Mouse (Mus musculus): ENCODE results near the gene Tasp1.

DNA sequence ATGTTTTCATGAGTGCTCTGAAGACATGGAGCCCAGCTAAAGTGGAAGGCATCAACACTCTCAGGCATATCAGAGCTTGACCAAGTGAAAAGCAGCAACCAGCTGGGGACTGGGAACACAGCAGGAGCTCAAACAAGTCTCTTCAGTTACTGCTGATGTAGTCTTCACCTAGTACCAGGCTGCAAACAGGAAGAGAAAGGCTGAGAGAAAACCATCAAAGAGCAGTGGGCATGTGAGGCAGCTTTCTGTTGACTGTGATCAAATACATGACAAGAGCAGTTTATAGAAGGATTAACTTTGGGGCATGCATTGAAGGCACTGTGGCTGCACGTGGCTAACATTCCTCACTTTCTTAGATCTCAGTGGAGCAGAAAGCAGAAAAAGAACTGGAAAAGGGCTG is 141.7 kb downstream of the Tasp1 start:
- TF ChIP-seq GATA1 (IDR thresholded peaks at IDR 0.05; ENCODE audit: borderline replicate concordance, low read length) (no peak), FLI1 (IDR thresholded peaks at IDR 0.05; ENCODE audit: low read length) (no peak)
